Mouse (Mus musculus) heart, adult 8-10 months (tissue): ENCODE data around the gene Zfp563. TPM values are rescaled to one million over a fixed set of nuclear protein-coding genes. Genes with fewer than 3 reads are reported as not detected.

Experiments
- DNase-seq: peaks from one replicate; pipeline ENCODE4 v3.0.0; 2022; ENCODE audit warnings: low spot score
- total RNA-seq, 4 experiments: library from RNA; stranded (reverse); gene quantifications; 2 replicates each; pipeline ENCODE4 v1.2.4; 2022

Zfp563 gene
- total RNA-seq: 1 to 10 TPM; 4.2 to 7.0 (median 4.8) TPM

DNA sequence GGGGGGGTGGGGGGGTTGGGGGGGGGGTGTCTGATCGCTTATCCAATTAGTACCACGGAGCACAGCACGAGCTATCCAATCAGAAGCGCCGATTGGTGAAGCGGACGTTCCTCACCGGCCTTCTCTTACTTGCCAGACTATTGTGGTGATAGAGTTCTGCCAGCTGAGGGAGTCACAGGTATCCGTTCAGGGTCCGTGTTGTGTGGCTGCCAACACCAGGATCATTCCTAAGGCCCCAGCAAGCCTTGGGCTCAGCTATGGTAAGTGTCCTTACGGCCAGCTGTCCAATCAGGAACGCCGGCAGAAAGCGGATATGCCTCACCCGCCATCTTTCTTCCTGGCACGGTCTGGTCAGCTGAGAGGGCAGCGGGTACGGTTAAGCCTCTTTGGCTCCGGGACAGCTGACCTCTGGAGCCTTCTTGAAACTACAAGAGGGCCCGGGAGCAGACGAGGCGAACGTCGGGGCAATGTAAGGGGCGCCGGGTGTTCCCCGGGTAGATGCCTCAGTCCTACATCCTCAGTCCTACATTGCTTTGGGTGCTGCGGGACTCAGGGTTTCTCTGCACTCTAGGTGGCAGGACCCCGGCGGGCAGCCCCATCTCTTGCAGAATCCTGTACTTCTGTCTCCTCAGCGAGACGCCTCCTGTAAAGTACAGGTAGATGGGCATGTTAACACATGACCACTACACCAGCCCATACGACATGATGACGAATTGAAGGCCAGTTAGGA, at the start of gene Zfp563:
Gene Zfp563, plus strand, starts transcription at position 91 of the 730 bp plus-strand sequence.
- DNase-seq: peak; percentile 97

DNA sequence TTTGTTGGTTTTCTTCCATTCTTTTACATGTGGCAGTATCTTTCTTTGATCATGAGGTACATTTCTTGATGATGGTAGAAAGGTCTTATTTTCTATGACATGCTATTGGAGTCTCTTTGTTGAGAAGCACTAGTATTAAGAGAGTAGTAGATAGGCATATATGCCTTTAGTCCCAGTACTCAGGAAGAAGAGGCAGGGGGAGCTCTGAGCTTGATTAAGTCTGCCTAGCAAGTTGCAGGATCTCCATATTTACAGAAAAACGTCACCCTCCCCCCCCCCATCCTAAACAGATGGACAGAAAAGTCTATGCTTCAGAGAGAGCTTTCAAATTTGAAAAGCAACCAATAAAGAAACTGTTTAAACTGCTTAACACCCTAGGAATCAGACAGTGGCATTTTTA, 30.3 kb upstream of the Zfp563 start:
- no peak for DNase-seq

DNA sequence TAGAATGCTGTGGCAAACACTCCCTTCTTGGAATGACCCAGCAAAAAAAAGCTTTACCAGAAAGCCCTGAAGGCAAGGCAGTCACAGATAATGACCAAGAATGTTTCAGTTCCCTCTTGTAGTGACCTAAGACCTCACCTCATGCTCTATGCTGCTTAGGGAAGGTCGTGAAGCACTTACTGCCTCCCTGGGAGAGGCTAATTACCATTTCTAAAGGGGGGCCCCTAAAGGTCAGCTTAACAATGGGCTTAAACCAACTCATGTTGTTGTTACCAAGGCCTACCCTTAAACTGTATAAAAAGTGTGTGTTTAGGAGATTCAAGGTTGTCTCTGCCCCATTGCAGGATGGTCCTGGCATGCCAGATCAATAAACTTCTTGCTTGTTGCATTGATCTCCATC, 26.1 kb upstream of the Zfp563 start:
- DNase-seq: no peak

DNA sequence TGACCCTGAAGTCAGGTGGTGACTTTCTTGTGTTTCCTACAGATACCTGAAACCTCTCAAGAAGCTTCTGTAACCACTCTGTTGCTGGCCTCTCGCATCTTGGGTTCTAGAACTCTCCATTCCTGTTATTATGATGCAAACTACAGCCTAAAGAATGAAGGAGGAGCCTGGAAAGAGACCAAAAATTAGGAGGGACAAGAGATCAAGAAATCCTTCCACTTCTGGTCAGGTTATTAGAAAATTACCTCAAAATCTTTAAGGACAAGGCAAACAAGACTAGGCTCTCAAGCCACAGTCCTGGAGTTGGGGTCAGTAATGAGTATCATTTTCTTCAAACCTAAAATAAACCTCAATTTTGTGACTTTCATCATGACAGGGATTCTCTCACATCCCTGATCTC, 21.2 kb upstream of the Zfp563 start, which contains the start of gene 4921501E09Rik:
Gene 4921501E09Rik, minus strand, starts transcription at position 101 of the 400 bp plus-strand sequence.
- no peak for DNase-seq

DNA sequence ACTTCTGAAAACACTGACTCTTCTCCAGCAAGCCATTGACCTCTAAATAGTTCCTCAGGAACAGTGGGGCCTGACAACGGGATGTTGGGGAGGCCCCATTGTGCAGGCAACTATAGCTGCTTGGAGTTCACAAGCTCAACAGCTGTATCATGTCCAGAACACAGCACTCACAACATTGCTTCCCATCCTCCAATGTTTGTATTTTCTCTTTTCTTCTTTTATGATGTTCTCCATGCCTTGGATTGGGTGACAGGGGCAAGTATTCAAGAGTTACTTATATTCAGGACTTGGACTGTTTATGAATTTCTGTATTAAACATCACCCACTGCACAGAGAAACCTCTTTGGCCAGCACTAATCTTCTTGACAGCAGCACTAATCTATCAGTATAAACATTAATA, 2.5 kb downstream of the Zfp563 start:
- no peak for DNase-seq

DNA sequence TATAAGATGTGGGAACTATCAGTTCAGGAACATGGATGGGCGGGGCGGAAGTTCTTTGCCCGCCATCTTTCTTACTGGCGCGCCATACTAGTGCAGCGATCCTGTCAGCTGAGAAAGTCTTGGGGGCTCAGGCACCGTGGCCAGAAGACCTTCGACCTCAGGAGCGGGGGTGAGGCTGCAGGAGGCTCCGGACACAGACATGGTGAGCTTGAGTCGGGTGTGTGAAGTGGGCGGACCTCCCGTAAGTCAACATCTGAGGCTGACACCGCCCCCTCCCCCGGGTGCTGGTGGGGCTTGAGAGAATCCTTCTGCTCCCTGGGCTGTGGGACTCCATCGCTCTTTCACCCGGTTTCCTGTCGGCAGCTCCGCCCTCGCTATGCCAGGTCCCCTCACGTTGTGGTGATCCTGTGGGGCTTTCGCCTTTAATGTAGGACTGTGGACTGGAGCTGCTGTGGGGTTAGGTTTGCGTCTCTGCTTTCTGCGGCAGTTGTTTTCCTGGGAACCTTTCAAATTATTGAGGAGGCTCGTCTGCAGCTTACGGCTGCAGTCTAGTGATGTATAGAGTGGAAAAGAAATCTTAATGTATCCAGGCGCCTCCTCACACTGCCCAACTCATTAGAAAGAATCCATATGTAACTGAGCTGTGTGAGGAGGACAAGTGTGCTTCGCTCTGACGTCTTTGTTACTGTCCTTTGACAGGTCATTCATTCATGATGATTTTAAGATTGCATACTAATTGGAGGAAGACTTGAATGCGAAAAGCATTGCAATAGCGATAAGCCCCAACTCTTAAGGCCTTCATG, 3.5 kb downstream of the Zfp563 start:
- peak; percentile 80 for DNase-seq

DNA sequence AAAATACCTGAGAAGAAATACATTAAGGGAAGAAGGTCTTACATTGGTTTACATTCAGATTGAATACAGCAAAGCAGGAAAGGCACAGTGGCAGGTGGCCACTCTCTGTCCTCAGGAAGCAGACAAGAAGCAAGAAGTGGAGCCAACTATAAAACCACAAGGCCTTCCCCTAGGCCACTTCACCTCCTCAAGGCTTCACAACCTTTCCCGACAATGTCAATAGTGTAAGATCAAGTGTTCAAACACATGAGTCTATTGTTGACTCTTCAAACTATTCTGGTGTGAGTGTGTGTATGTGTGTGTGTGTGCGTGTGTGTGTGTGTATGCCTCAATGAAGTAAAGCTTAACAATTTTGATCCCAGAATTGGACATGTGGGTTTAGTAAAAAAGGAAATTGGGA, 8.3 kb downstream of the Zfp563 start:
- DNase-seq: no peak

DNA sequence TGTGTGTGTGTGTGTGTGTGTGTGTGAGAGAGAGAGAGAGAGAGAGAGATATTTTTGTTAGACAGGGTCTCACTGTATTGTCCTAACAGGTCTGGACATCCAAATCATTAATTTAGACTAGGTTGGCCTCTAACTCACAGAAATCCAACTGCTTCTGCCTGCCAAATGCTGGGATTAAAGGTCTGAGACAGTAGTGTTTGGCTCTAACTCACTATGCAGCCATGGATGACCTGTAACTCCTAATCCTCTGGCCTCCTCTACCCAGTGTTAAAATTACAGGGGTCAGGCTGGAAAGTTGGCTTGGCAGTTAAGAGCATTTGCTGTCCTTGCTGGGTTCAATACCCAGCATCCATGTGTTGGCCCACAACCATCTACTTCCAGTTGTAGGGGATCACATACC, 35.4 kb downstream of the Zfp563 start:
- no peak for DNase-seq

DNA sequence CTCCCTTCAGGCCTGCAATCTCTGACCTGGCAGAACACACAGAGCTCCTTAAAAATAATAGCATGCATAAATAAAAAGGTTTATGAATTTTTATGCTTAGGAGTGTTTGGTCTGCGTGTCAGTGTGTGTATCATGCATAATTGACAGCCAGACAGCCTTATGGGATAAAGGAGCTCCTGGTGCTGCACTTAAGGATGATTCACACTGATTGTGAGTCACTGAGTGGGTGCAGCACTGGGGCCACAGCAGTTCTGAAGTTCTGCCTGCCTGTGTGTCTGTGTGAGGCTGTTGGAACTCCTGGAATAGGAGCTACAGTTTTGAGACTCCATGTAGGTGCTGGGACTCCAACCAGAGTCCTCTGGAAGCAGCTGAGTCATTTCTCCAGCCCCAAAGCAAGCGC, 37.1 kb downstream of the Zfp563 start:
- no peak for DNase-seq

DNA sequence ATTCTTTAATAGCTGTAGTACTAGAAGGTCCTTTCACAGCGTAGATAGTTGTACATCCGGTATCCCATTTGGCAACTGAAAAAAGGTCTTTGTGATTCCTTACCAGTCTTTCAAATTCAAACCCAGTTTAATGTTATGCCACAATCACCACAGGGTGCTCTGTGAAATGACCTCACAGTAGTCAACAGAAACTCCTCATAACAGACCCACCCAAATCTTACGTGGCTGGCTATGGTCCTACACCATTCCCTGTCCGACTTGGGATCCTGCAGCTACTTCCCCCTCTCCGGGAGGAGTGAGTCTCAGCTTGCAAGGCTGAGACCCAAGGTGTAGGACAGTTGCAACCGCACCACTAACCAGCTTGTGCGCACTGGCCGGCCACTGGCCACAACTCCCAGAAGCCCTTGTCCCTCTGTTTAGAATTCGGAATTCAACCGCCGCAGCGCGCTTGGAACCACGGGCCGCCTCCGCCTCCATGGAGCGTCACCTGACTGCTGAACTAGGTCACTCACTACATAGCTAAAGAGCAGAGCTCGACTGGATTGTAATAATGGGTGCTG, 50.2 kb downstream of the Zfp563 start, which contains the start of gene Morc2b:
Gene Morc2b, minus strand, starts transcription at position 423 of the 560 bp plus-strand sequence.
- no peak for DNase-seq

Other genes with a start within 250 kb of the Zfp563 start
- 1 to 10 TPM; 6.3 to 9.0 (median 7.5) TPM for gene Zfp870, start 197.7 kb upstream of the Zfp563 start, total RNA-seq
- under 1 TPM in 2 of 4 experiments, not detected in 2; 0.11 to 0.72 TPM for gene Cyp4f14, start 172.0 kb upstream of the Zfp563 start, total RNA-seq
- 10 to 100 TPM in 2 of 4 experiments, 1 to 10 TPM in 2; 7.7 to 15.3 (median 9.5) TPM for gene Cyp4f13, start 141.9 kb upstream of the Zfp563 start, total RNA-seq
- gene Zfp472, start 123.5 kb upstream of the Zfp563 start, total RNA-seq: 1 to 10 TPM; 2.0 to 2.9 (median 2.4) TPM
- gene Zfp952, start 96.2 kb upstream of the Zfp563 start, total RNA-seq: 1 to 10 TPM; 7.0 to 7.4 (median 7.1) TPM
- gene Zfp763, start 55.9 kb upstream of the Zfp563 start, total RNA-seq: 1 to 10 TPM; 2.0 to 5.4 (median 4.4) TPM
- not detected for gene 4921501E09Rik, start 21.3 kb upstream of the Zfp563 start, total RNA-seq
- under 1 TPM in 3 of 4 experiments, not detected in 1; 0.05 to 0.19 (median 0.12) TPM for gene Morc2b, start 50.4 kb downstream of the Zfp563 start, total RNA-seq
- not detected for gene Olfr55, start 79.1 kb downstream of the Zfp563 start, total RNA-seq
- gene Olfr239, start 102.0 kb downstream of the Zfp563 start, total RNA-seq: not detected
- gene Olfr1564, start 132.4 kb downstream of the Zfp563 start, total RNA-seq: under 1 TPM; 0.11 to 0.50 (median 0.23) TPM
- gene Zfp955a, start 165.8 kb downstream of the Zfp563 start, total RNA-seq: 10 to 100 TPM in 1 of 4 experiments, 1 to 10 TPM in 3; 7.2 to 10.2 (median 8.7) TPM
- gene Olfr63, start 175.4 kb downstream of the Zfp563 start, total RNA-seq: under 1 TPM in 1 of 4 experiments, not detected in 3; 0.05 TPM
- gene Zfp955b, start 200.2 kb downstream of the Zfp563 start, total RNA-seq: 10 to 100 TPM in 3 of 4 experiments, 1 to 10 TPM in 1; 9.9 to 11.3 (median 10.3) TPM